Mouse (Mus musculus) lung, postnatal 0 days (tissue): Measurements from ENCODE around the gene Ccdc120. TPM values are rescaled to one million over a fixed set of nuclear protein-coding genes. Genes with fewer than 3 reads are reported as not detected.

Experiments used
- ATAC-seq: fragments of 200-750 bp; cut with Nextera tagmentation; 2 replicates; pipeline ENCODE4 v1.8.0; 2017; ENCODE audit warnings: moderate library complexity
- DNase-seq: peaks from one replicate; pipeline ENCODE4 v3.0.0-alpha.2; 2016; ENCODE audit warnings: low spot score
- H3K27ac ChIP-seq: fragments of 300-500 bp; sonication (generic); 2 replicates; pipeline ENCODE4 v1.5.1; 2014; ENCODE audit warnings: antibody characterized with exemption, mild to moderate bottlenecking, low read length, mixed read lengths
- H3K27me3 ChIP-seq: fragments of 300-500 bp; sonication (generic); replicated peaks from 2 replicates; pipeline ENCODE4 v1.6.1; 2014; ENCODE audit warnings: low read length, mixed read lengths; ENCODE audit not compliant: insufficient read depth
- H3K36me3 ChIP-seq: fragments of 300-500 bp; sonication (generic); 2 replicates; pipeline ENCODE4 v1.6.1; 2014; ENCODE audit warnings: low read length, mixed read lengths; ENCODE audit not compliant: insufficient read depth
- H3K4me1 ChIP-seq: fragments of 300-500 bp; sonication (generic); 2 replicates; pipeline ENCODE4 v1.6.1; 2014; ENCODE audit warnings: antibody characterized with exemption, low read depth, low read length, mixed read lengths; ENCODE audit not compliant: insufficient read depth
- H3K4me2 ChIP-seq: fragments of 300-500 bp; sonication (generic); replicated peaks from 2 replicates; pipeline ENCODE4 v1.6.1; 2014; ENCODE audit warnings: low read depth, mild to moderate bottlenecking, low read length, moderate library complexity, mixed read lengths
- H3K4me3 ChIP-seq: fragments of 300-500 bp; sonication (generic); 2 replicates; pipeline ENCODE4 v1.5.1; 2014; ENCODE audit warnings: low read depth, low read length
- H3K9ac ChIP-seq: fragments of 300-500 bp; sonication (generic); replicated peaks from 2 replicates; pipeline ENCODE4 v1.6.1; 2014; ENCODE audit warnings: low read depth, mild to moderate bottlenecking
- H3K9me3 ChIP-seq: fragments of 300-500 bp; sonication (generic); 2 replicates; pipeline ENCODE4 v1.6.1; 2016; ENCODE audit warnings: low read length, mixed read lengths
- CTCF ChIP-seq: IDR thresholded peaks from 2 replicates; pipeline ENCODE4 v1.5.1; 2016; ENCODE audit warnings: antibody characterized with exemption, mild to moderate bottlenecking
- EP300 ChIP-seq: IDR thresholded peaks from 2 replicates; pipeline ENCODE4 v1.6.1; 2016; ENCODE audit warnings: antibody characterized with exemption, mild to moderate bottlenecking, control low read depth
- WGBS: fragments of 180-500 bp; shearing (Covaris S2); extraction: QIAGEN DNeasy Blood & Tissue Kit; methylation state at CpG from one replicate; pipeline ENCODE4 v1.1.7; 2014; 5-methylcytosine and 5-hydroxymethylcytosine counted together
- polyA plus RNA-seq: library from polyadenylated mRNA; unstranded; fragments of >200 nt; fragmentation: Nextera tagmentation; extraction: Ambion mirVana; gene quantifications from 2 replicates; pipeline ENCODE4 v1.2.1, GENCODE M21; 2015

Gene Ccdc120
- polyA plus RNA-seq, 1 experiment from 2014 or later = 26.4 TPM

DNA sequence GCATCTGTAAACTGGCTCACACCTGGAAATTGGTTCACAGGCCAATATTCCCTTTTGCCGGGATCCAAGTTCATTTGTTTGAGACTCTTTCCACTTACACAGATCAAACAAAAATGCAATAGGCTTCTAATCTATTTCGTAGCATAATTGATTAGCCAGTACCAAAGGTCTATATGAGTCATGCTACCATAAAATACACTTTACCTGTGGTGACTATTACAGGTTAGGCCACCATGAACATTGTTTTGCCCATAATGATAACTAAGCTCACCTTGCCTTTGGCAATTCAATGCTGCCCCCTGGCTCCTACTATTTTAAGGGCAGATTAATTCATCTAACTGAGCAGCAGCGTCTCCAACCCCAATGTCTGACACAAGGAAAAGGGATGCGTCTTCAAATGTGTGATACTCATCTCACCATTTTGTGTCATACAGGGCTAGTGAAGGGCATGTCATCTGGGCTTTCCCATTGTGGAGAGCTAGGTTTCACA lies 31.9 kb upstream of the Ccdc120 start:
- Histone ChIP-seq H3K36me3 (no peaks in the 10 kb centered on the region), H3K9ac (no peak overlapping the region), H3K4me2 (no peak overlapping the region), H3K27me3 (no peaks in the 10 kb centered on the region), H3K27ac (no peak overlapping the region), H3K4me1 (no peaks in the 10 kb centered on the region), H3K4me3 (no peak overlapping the region), H3K9me3 (no peaks in the 10 kb centered on the region)
- WGBS = 73% methylated on average over 4 of the region's 4 CpGs
- TF ChIP-seq CTCF = 0 out of 2 replicates have a peak, but pooled peaks have one; percentile 10
- no peak for TF ChIP-seq EP300
- DNase-seq (no peak), ATAC-seq (no peak)

DNA sequence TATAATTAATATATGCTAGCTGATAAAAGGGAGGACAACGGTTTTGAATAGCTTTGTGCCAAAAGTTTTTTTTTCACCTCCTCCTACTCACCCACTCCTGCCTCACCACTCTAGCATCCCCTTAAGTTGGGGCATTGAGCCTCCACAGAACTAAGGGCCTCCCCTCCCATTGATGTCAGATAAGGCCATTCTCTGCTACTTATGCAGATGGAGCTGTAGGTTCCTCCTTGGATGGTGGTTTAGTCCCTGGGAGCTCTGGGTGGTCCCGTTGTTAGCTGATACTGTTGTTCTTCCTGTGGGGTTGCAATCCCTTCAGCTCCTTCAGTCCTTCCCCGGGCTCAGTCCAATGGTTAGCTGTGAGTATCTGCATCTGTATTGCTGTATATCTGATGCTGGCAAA lies 28.6 kb upstream of the Ccdc120 start:
- Histone ChIP-seq H3K4me1 (no peaks in the 10 kb centered on the region), H3K4me3 (no peak overlapping the region), H3K9me3 (no peaks in the 10 kb centered on the region), H3K9ac (no peak overlapping the region), H3K36me3 (no peaks in the 10 kb centered on the region), H3K27me3 (no peaks in the 10 kb centered on the region), H3K4me2 (no peak overlapping the region), H3K27ac (no peak overlapping the region)
- 12% methylated on average over 3 of the region's 3 CpGs for WGBS
- ATAC-seq (no peak), DNase-seq (no peak)
- TF ChIP-seq CTCF = no peak
- TF ChIP-seq EP300 = no peak

DNA sequence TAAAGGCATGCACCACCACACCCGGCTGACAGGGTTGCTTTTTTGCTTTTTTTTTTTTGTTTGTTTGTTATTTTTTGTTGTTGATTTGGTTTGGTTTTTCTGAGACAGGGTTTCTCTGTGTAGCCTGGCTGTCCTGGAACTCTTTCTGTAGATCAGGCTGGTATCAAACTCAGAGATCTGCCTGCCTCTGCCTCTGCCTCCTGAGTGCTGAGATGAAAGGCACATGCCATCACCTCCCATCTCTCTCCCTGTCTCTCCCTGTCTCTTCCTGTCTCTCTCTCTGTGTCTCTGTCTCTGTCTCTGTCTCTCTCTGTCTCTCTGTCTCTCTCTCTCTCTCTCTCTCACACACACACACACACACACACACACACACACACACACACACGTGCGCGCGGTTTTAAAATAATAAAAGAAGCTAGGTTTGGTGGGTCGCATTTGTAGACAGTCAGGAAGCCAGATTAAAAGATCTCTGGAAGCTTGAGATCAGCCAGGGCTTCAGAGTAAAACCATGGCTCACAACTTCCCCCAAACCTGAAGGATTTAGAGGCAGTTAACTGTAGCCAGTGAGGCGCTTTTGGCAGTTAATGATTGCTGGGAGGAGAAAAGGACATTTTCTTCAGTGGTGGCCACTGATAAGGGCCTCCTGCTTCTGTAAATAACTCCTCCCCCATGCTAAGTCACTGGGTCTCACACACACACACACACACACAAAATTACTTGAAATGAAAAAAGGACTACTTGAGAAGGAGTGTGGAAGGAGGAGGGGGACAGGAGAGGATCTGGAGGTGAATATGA lies 27.9 kb upstream of the Ccdc120 start:
- ATAC-seq (no peak), DNase-seq (no peak)
- TF ChIP-seq EP300 (no peak), CTCF (no peak)
- Histone ChIP-seq H3K27ac (no peak overlapping the region), H3K9me3 (no peaks in the 10 kb centered on the region), H3K9ac (no peak overlapping the region), H3K27me3 (no peaks in the 10 kb centered on the region), H3K4me3 (no peak overlapping the region), H3K4me1 (no peaks in the 10 kb centered on the region), H3K36me3 (no peaks in the 10 kb centered on the region), H3K4me2 (no peak overlapping the region)
- 48% methylated on average over 7 of the region's 7 CpGs for WGBS

DNA sequence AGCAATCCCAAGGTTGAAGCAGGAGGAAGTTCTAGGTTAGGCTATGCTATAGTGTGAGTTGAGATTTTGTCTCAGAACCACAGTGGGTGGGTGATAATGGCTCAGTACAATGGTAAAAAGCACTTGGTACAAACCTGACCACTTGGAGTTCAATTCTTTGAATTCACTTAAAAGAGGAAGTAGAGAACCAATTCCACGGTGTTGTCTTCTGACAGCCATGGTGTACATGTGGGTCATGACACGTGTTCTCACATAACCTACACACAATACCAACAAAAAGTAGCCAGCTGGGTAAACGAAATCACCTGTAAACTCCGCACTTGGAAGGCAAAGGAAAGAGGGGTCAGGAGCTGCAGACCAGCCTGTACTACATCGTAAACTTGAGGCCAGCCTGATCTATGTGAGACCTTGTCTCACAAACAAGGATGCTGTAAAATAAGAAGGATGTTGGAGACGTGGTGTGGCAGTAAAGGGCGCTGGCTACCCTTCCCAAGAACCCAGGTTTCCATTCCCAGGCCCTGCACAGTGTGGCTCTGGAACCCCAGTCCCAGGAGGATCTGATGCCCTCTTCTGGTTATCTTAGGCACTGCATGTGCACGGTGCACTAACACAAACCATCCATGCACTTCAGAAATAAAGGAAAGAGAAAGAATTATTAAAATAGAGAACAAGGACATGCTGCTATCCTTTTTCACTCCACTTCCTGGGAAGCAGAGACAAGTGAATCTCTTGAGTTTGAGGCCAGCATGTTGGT lies 25.8 kb upstream of the Ccdc120 start:
- 37% methylated on average over 8 of the region's 8 CpGs for WGBS
- ATAC-seq (peak; percentile 58), DNase-seq (peak; percentile 38)
- Histone ChIP-seq H3K27ac (no peak overlapping the region), H3K36me3 (no peaks in the 10 kb centered on the region), H3K4me2 (no peak overlapping the region), H3K4me1 (no peaks in the 10 kb centered on the region), H3K9ac (no peak overlapping the region), H3K4me3 (no peak overlapping the region), H3K9me3 (no peaks in the 10 kb centered on the region), H3K27me3 (no peaks in the 10 kb centered on the region)
- TF ChIP-seq CTCF (peak; percentile 82), EP300 (no peak)

DNA sequence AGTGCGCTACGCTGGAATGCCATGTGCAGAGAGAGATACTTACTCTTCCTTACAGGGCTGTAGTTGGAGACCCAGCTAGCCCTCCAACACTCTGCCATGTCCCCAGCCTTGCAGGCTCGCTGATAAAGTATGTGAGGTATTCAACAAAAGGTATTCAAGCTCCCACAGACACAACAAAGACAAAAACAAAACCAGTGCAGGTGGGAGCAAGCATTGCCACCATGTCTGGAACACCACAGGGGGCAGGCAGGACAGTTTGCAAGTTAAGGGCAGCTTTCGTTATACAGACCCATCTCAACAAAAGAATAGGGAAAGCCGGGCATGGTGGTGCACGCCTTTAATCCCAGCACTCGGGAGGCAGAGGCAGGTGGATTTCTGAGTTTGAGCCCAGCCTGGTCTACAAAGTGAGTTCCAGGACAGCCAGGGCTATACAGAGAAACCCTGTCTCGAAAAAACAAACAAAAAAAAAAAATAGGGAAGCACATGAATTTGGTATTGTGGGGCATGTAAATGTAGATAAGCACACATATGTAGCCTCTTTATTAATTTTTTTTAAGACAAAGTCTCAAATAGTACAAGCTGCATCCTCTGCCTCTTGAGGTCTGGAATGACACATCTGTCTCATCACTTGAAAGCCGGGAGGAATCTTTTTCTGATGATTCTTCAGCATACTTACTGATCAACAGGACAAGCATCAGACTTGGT lies 24.9 kb upstream of the Ccdc120 start:
- Histone ChIP-seq H3K36me3 (no peaks in the 10 kb centered on the region), H3K27me3 (no peaks in the 10 kb centered on the region), H3K9me3 (no peaks in the 10 kb centered on the region), H3K9ac (no peak overlapping the region), H3K4me3 (no peak overlapping the region), H3K4me2 (no peak overlapping the region), H3K27ac (no peak overlapping the region), H3K4me1 (no peaks in the 10 kb centered on the region)
- DNase-seq = no peak
- 73% methylated on average over 9 of the region's 9 CpGs for WGBS
- no peak for ATAC-seq
- TF ChIP-seq EP300 (no peak), CTCF (no peak)

DNA sequence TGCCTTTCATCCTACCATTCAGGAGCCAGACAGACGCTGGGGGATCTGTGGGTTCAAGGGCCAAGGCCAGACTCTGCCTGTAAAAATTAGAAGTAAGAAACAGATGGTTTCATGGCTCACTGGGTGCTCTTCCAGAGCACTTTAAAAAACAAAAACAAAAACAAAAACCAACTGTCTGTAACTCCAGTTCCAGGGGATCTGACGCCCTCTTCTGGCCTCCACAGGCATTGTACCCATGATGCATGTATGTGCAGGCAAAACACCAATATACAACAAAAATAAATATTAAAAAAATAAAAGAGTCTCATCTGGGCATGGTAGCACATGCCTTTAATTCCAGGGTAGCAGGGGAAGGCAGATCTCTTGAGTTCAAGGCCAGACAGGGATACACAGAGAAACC lies 22.1 kb upstream of the Ccdc120 start:
- Histone ChIP-seq H3K27ac (no peak overlapping the region), H3K27me3 (no peaks in the 10 kb centered on the region), H3K4me3 (no peak overlapping the region), H3K4me2 (no peak overlapping the region), H3K9me3 (no peaks in the 10 kb centered on the region), H3K36me3 (no peaks in the 10 kb centered on the region; the same call in 1 of the 2 replicates), H3K9ac (no peak overlapping the region), H3K4me1 (no peaks in the 10 kb centered on the region)
- 61% methylated on average over 2 of the region's 2 CpGs for WGBS
- TF ChIP-seq CTCF = peak; percentile 50
- no peak for TF ChIP-seq EP300
- no peak for DNase-seq
- ATAC-seq = no peak
